Mouse (Mus musculus): Measurements from ENCODE around the gene Lrrc2.

- TF ChIP-seq CTCF (IDR thresholded peaks at IDR 0.05; ENCODE audit: borderline replicate concordance, extremely low read depth, insufficient read depth, insufficient read length) = no peak
- TF ChIP-seq POLR2A (IDR thresholded peaks at IDR 0.05; ENCODE audit: borderline replicate concordance, extremely low read depth, insufficient read depth, insufficient read length, poor library complexity, severe bottlenecking) = no peak
These were observed 17.4 kb upstream of the Lrrc2 start for GRCm38 (mm10) chr9:110933850-110934437.
